Mouse (Mus musculus): ENCODE data around the gene Gm20388. TPM values are rescaled to one million over a fixed set of nuclear protein-coding genes. Genes with fewer than 3 reads are reported as not detected.
A peak's percentile ranks its signal among the peaks of the same experiment; 100 is the strongest.

The Gm20388 gene
- polyA plus RNA-seq, 1 experiment from 2014 or later, result 5.5 TPM

- H3K36me3 ChIP-seq, result no peaks in the 10 kb centered on the region
- no peak overlapping the region for H3K27ac ChIP-seq
- peaks cover 52% of the 10 kb centered on the region for H3K4me1 ChIP-seq
- no peak overlapping the region for H3K4me2 ChIP-seq
- no peak for ATAC-seq (ENCODE audit: borderline replicate concordance, extremely low read depth, low FRiP score, low TSS enrichment)
- WGBS, result 75% methylated on average over 5 of the region's 5 CpGs
- H3K27me3 ChIP-seq, result no peaks in the 10 kb centered on the region
- H3K9me3 ChIP-seq, result no peaks in the 10 kb centered on the region
- no peak overlapping the region for H3K4me3 ChIP-seq
- no peak overlapping the region for H3K9ac ChIP-seq
These were observed 409.5 kb downstream of the Gm20388 start for GRCm38 (mm10) chr8:120320146-120320545.

DNA sequence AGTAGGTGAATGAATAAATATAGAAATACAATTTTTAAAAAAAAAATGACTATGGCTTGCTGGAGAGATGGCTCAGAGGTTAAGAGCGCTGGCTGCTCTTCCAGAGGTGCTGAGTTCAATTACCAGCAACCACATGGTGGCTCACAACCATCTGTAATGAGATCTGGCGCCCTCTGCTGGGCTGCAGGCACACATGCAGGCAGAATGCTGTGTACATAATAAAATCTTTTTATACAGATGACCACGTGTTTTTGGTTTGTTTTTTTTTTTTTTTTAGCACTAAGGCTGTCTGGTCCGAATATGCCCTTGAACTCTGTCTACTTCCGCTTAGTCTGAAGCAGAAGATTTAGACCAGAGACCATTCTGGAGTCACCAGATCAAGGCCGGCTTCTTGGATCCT, 411.1 kb downstream of the Gm20388 start:
- Histone ChIP-seq H3K27ac (no peak overlapping the region), H3K9ac (no peak overlapping the region), H3K4me3 (no peak overlapping the region), H3K4me2 (no peak overlapping the region), H3K36me3 (no peaks in the 10 kb centered on the region), H3K27me3 (no peaks in the 10 kb centered on the region), H3K4me1 (peaks cover 52% of the 10 kb centered on the region), H3K9me3 (no peaks in the 10 kb centered on the region)
- no peak for ATAC-seq (ENCODE audit: borderline replicate concordance, extremely low read depth, low FRiP score, low TSS enrichment)
- WGBS, result 51% methylated on average over 6 of the region's 6 CpGs

DNA sequence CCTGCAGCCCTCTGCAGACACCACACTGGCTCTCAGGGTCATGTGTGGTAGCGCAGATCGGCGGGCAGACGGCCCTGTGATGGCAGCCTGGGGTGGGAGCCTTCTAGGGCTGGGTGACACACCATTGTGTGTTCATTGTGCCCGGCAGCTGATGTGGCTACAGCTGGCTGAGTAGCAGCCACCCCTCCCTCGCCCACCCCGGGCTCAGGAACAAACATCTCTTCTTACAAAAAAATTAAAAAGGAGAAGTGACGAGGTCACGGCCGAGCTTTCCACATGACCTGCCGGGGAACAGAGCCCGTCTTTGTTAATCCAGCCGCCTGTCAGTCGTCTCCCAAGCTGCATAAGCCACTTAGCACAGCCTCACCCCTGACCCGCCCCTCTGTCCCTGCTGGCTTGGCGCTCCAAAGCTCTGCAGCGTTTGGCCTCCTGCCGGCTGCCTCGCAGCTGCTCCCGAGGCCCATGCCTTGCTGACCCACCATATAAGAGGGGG, 412.4 kb downstream of the Gm20388 start:
- Histone ChIP-seq H3K27me3 (no peaks in the 10 kb centered on the region), H3K9me3 (no peaks in the 10 kb centered on the region), H3K9ac (no peak overlapping the region), H3K36me3 (no peaks in the 10 kb centered on the region), H3K4me1 (peaks cover 45% of the 10 kb centered on the region), H3K4me2 (peak overlapping the region; percentile 16), H3K4me3 (no peak overlapping the region), H3K27ac (peak overlapping the region; percentile 71)
- peak; percentile 76 for ATAC-seq (ENCODE audit: borderline replicate concordance, extremely low read depth, low FRiP score, low TSS enrichment)
- 12% methylated on average over 20 of the region's 20 CpGs for WGBS

GRCm38 (mm10) chr8:120324555-120324954, 413.9 kb downstream of the Gm20388 start:
- no peak for ATAC-seq (ENCODE audit: borderline replicate concordance, extremely low read depth, low FRiP score, low TSS enrichment)
- Histone ChIP-seq H3K9ac (no peak overlapping the region), H3K27ac (no peak overlapping the region)

GRCm38 (mm10) chr8:120325172-120325767, 414.6 kb downstream of the Gm20388 start:
- Histone ChIP-seq H3K9me3 (no peaks in the 10 kb centered on the region), H3K27ac (no peak overlapping the region), H3K4me1 (peaks cover 33% of the 10 kb centered on the region), H3K4me2 (no peak overlapping the region), H3K36me3 (no peaks in the 10 kb centered on the region), H3K27me3 (no peaks in the 10 kb centered on the region), H3K9ac (no peak overlapping the region), H3K4me3 (no peak overlapping the region)
- ATAC-seq (ENCODE audit: borderline replicate concordance, extremely low read depth, low FRiP score, low TSS enrichment), result no peak
- 60% methylated on average over 5 of the region's 5 CpGs for WGBS

More at GRCm38 (mm10) chr8:120324555-120324954, 413.9 kb downstream of the Gm20388 start:
- Histone ChIP-seq H3K27me3 (no peaks in the 10 kb centered on the region), H3K36me3 (no peaks in the 10 kb centered on the region), H3K4me2 (no peak overlapping the region), H3K4me3 (no peak overlapping the region), H3K9me3 (no peaks in the 10 kb centered on the region), H3K4me1 (peaks cover 37% of the 10 kb centered on the region)
- 20% methylated on average over 3 of the region's 3 CpGs for WGBS

DNA sequence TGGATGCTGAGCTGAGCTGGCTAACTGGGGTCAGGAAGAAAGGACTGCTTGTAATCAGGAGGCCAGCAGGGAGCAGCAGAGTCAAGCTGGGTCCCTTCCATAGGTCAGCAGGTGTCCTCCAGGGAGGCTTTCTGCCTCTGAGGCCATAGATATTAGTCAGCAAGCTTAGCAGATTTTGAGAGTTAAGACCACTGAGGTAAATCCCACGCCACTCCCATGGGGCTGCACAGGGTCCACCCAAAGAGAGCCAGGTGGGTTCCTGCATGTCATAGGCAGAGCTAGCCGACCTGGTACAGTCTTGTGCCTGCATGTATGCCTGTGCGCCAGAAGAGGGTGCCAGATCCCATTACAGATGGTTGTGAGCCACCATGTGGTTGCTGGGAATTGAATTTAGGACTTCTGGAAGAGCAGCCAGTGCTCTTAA, 416.5 kb downstream of the Gm20388 start:
- Histone ChIP-seq H3K9me3 (no peaks in the 10 kb centered on the region), H3K36me3 (no peaks in the 10 kb centered on the region), H3K27me3 (no peaks in the 10 kb centered on the region), H3K4me2 (no peak overlapping the region), H3K4me1 (peaks cover 34% of the 10 kb centered on the region), H3K4me3 (no peak overlapping the region), H3K9ac (no peak overlapping the region), H3K27ac (no peak overlapping the region)
- 62% methylated on average over 3 of the region's 3 CpGs for WGBS
- ATAC-seq (ENCODE audit: borderline replicate concordance, extremely low read depth, low FRiP score, low TSS enrichment), result no peak

DNA sequence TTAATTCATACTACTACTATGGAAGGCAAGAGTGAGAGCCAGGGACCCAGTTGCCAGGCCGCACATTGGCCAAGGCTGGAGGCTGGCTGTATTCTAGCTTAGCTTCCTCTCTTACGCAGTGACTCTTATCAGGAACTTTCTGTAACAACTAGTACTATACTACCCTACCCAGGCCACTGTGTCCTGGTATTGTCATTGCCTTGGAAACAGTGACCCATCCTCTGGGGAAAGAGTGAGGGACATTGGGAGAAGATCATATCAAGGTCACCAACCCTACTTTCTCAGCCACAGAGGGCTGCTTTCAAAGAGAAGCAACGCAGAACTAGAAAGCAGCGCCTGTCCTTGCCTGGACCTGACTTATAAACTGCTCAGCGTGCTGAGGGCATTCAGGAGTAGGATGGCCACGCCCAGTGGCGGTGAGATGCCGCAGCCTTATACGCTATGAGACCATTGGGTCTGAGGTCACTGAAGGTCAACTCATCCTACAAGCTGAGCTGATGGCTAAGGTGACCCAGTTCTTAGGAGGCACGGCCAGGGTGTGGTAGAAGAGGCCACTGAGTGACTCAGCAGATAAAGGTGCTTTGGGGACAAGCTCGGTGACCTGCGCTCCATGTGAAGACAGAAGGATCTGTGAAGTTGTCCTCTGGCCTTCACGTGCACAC, 417.9 kb downstream of the Gm20388 start:
- H3K9me3 ChIP-seq, result no peaks in the 10 kb centered on the region
- no peaks in the 10 kb centered on the region for H3K36me3 ChIP-seq

GRCm38 (mm10) chr8:120329030-120329748, 418.5 kb downstream of the Gm20388 start:
- no peak overlapping the region for H3K4me3 ChIP-seq
- no peaks in the 10 kb centered on the region for H3K9me3 ChIP-seq
- no peak overlapping the region for H3K27ac ChIP-seq
- H3K36me3 ChIP-seq, result no peaks in the 10 kb centered on the region
- H3K4me2 ChIP-seq, result no peak overlapping the region
- H3K9ac ChIP-seq, result no peak overlapping the region
- no peak for ATAC-seq (ENCODE audit: borderline replicate concordance, extremely low read depth, low FRiP score, low TSS enrichment)
- 83% methylated on average over 11 of the region's 11 CpGs for WGBS
- H3K4me1 ChIP-seq, result peaks cover 13% of the 10 kb centered on the region
- H3K27me3 ChIP-seq, result no peaks in the 10 kb centered on the region

More for the DNA sequence above, 417.9 kb downstream of the Gm20388 start:
- no peaks in the 10 kb centered on the region for H3K27me3 ChIP-seq
- WGBS, result 86% methylated on average over 13 of the region's 13 CpGs
- no peak overlapping the region for H3K9ac ChIP-seq
- no peak overlapping the region for H3K4me3 ChIP-seq
- H3K27ac ChIP-seq, result no peak overlapping the region
- no peak for ATAC-seq (ENCODE audit: borderline replicate concordance, extremely low read depth, low FRiP score, low TSS enrichment)
- H3K4me1 ChIP-seq, result peaks cover 20% of the 10 kb centered on the region
- no peak overlapping the region for H3K4me2 ChIP-seq

DNA sequence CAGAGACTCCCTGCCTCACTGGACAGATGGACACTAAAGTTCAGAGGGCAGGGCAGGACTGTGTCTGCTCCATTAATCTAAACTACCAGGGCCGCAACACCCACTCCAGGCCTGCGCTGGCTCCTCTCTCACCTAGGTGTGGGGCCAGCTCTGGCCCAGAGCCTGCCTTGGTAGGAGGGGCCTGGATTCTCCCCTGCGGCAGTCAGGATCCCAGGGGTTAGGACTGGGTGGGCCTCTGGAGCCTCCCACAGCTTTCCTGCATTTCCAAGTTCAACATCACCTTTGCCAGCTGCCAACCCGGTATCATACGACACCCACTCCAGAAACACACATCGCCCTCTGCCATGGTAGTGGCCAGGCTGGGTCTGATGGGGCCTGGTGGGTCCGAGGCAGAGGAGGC, 420.4 kb downstream of the Gm20388 start:
- 56% methylated on average over 7 of the region's 7 CpGs for WGBS
- H3K9me3 ChIP-seq, result no peaks in the 10 kb centered on the region
- H3K9ac ChIP-seq, result no peak overlapping the region
- no peak for ATAC-seq (ENCODE audit: borderline replicate concordance, extremely low read depth, low FRiP score, low TSS enrichment)
- H3K4me1 ChIP-seq, result peaks cover 24% of the 10 kb centered on the region
- H3K4me2 ChIP-seq, result no peak overlapping the region
- no peak overlapping the region for H3K4me3 ChIP-seq
- no peaks in the 10 kb centered on the region for H3K27me3 ChIP-seq
- peak overlapping the region; percentile 4; the same call in 1 of the 2 replicates for H3K27ac ChIP-seq
- no peaks in the 10 kb centered on the region for H3K36me3 ChIP-seq

DNA sequence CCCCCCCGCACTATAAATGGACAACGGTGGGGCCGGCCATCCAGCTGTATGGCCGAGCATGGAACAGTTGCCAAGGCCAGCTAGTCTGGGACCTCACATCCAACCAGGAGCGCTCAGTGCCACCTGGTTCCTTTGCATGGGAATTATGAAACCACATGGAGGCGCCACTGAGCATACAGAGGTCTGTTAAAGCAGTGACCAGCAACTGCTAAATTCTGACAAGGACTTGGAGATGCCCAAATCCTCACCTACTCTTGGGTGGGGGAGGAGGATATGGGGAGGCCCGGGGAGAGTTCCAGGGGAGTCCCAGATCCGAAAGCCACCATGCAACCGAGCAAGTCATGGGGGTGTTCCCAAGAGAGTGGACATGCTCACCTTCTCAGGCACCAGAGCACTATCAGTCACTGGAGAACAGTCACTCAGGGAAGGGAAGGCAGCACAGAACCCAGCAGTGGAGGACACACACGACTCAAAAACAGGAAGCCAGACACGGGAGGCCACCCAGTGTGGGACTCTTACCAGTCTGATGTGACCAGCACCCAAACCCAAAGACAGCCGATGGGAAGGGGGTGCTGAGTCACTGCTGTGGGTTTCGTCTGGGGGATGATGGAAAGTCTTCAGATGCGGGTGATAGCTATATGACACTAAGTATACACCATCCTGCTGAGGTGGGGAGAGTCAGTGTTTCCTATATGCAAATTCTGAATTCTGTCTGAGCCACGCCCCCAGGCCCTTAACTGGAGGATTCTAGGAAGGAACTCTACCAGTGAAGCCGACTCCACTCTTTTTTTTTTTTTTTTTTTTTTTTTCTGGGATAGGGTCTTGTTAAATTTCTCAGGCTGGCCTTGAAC, 422.0 kb downstream of the Gm20388 start:
- H3K36me3 ChIP-seq, result no peaks in the 10 kb centered on the region
- H3K27ac ChIP-seq, result no peak overlapping the region
- 70% methylated on average over 16 of the region's 16 CpGs for WGBS
- H3K9me3 ChIP-seq, result no peaks in the 10 kb centered on the region
- ATAC-seq (ENCODE audit: borderline replicate concordance, extremely low read depth, low FRiP score, low TSS enrichment), result no peak
- H3K27me3 ChIP-seq, result no peaks in the 10 kb centered on the region
- H3K4me1 ChIP-seq, result peaks cover 27% of the 10 kb centered on the region
- no peak overlapping the region for H3K4me3 ChIP-seq
- no peak overlapping the region for H3K9ac ChIP-seq
- H3K4me2 ChIP-seq, result no peak overlapping the region

DNA sequence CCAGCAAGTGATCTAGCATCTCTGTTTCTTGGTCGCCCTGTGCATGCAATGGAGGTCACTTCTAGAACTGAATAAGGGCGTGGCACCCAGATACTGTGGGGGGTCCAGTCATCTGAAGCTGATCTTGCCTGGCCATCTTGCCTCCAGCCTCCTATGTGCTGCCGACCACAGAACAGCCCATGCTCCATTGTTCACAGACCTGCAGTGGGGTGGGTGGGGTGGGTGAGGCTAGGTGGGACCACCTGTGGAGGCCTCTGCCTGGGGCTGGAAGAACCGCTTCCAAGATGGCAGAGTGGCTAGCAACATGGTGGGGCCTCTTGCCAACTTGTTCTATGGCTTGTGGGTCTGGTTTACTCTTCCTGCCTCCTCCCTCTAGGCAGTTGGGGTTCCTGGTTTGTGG, 423.0 kb downstream of the Gm20388 start:
- no peak for ATAC-seq (ENCODE audit: borderline replicate concordance, extremely low read depth, low FRiP score, low TSS enrichment)
- 91% methylated on average over 4 of the region's 4 CpGs for WGBS
- peaks cover 27% of the 10 kb centered on the region for H3K4me1 ChIP-seq
- H3K4me3 ChIP-seq, result no peak overlapping the region
- no peak overlapping the region for H3K27ac ChIP-seq
- no peaks in the 10 kb centered on the region for H3K36me3 ChIP-seq
- H3K9me3 ChIP-seq, result no peaks in the 10 kb centered on the region
- no peak overlapping the region for H3K4me2 ChIP-seq
- H3K27me3 ChIP-seq, result no peaks in the 10 kb centered on the region
- H3K9ac ChIP-seq, result no peak overlapping the region

Data from lung, embryonic 15.5 days (tissue).